Mouse (Mus musculus) midbrain, embryonic 14.5 days (tissue): ENCODE measurements around the gene P2rx6. TPM values are rescaled to one million over a fixed set of nuclear protein-coding genes. Genes with fewer than 3 reads are reported as not detected.

Experiments
- ATAC-seq: fragments of 200-750 bp; cut with Nextera tagmentation; 2 replicates; pipeline ENCODE4 v1.8.0; 2017; ENCODE audit warnings: moderate number of reproducible peaks, moderate library complexity; ENCODE audit not compliant: low FRiP score, low TSS enrichment
- DNase-seq: peaks from one replicate; pipeline ENCODE4 v3.0.0-alpha.2; 2015
- H3K27ac ChIP-seq: fragments of 300-500 bp; sonication (generic); replicated peaks from 2 replicates; pipeline ENCODE4 v1.5.1; 2014; ENCODE audit warnings: mild to moderate bottlenecking, low read depth, low read length, moderate library complexity
- H3K27me3 ChIP-seq: fragments of 300-500 bp; sonication (generic); 2 replicates; pipeline ENCODE4 v1.6.1; 2014; ENCODE audit warnings: low read length, control low read depth, mixed read lengths; ENCODE audit not compliant: control insufficient read depth, insufficient read depth
- H3K36me3 ChIP-seq: fragments of 300-500 bp; sonication (generic); 2 replicates; pipeline ENCODE4 v1.6.1; 2014; ENCODE audit warnings: low read length, control low read depth; ENCODE audit not compliant: control insufficient read depth, insufficient read depth
- H3K4me1 ChIP-seq: fragments of 300-500 bp; sonication (generic); 2 replicates; pipeline ENCODE4 v1.6.1; 2014; ENCODE audit warnings: mild to moderate bottlenecking, antibody characterized with exemption, low read length, control low read depth; ENCODE audit not compliant: control insufficient read depth, insufficient read depth
- H3K4me2 ChIP-seq: fragments of 300-500 bp; sonication (generic); 2 replicates; pipeline ENCODE4 v1.6.1; 2014; ENCODE audit warnings: mild to moderate bottlenecking, low read length, moderate library complexity
- H3K4me3 ChIP-seq: fragments of 300-500 bp; sonication (generic); replicated peaks from 2 replicates; pipeline ENCODE4 v1.5.1; 2014; ENCODE audit warnings: low read depth, low read length
- H3K9ac ChIP-seq: fragments of 300-500 bp; sonication (generic); replicated peaks from 2 replicates; pipeline ENCODE4 v1.6.1; 2014; ENCODE audit warnings: mild to moderate bottlenecking, low read length, moderate library complexity
- H3K9me3 ChIP-seq: fragments of 300-500 bp; sonication (generic); 2 replicates; pipeline ENCODE4 v1.6.1; 2016; ENCODE audit warnings: low read length, control low read depth, mixed read lengths; ENCODE audit not compliant: control insufficient read depth
- WGBS: fragments of 180-500 bp; shearing (Covaris S2); extraction: QIAGEN DNeasy Blood & Tissue Kit; methylation state at CpG from one replicate; pipeline ENCODE4 v1.1.7; 2014; 5-methylcytosine and 5-hydroxymethylcytosine counted together
- polyA plus RNA-seq: library from polyadenylated mRNA; unstranded; fragments of >200 nt; fragmentation: Nextera tagmentation; extraction: Ambion mirVana; gene quantifications from 2 replicates; pipeline ENCODE4 v1.2.1, GENCODE M21; 2014

P2rx6 gene
- polyA plus RNA-seq, 1 experiment from 2014 or later, result 1.9 TPM

- WGBS, result 70% methylated on average over 8 of the region's 8 CpGs
- Histone ChIP-seq H3K36me3 (peaks cover 79% of the 10 kb centered on the region), H3K4me2 (no peak overlapping the region), H3K27ac (no peak overlapping the region), H3K9me3 (no peaks in the 10 kb centered on the region), H3K4me1 (no peaks in the 10 kb centered on the region; the same call in 1 of the 2 replicates), H3K4me3 (no peak overlapping the region), H3K9ac (no peak overlapping the region), H3K27me3 (no peaks in the 10 kb centered on the region)
- DNase-seq (peak; percentile 77), ATAC-seq (no peak; the same call in 1 of the 2 replicates)
Measured at GRCm38 (mm10) chr16:17625488-17626268, 64.0 kb downstream of the P2rx6 start.

DNA sequence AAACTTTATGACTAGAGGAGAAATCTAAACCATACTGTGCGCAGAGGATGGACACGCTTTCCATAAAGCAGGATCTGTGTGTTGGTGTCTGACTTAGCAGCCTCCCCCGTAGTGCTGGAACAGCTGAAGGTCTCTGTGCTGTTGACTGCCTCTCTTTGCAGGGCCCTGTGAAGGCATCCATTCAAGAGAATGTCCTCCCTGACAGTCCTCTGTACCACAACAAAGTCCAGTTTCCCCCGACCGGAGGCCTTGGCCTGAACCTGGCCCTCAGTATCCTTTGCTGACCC, 64.5 kb downstream of the P2rx6 start:
- WGBS, result 97% methylated on average over 5 of the region's 5 CpGs
- H3K4me2 ChIP-seq, result no peak overlapping the region
- no peak for ATAC-seq
- DNase-seq, result no peak
- no peaks in the 10 kb centered on the region for H3K4me1 ChIP-seq
- H3K36me3 ChIP-seq, result peaks cover 82% of the 10 kb centered on the region
- no peak overlapping the region for H3K4me3 ChIP-seq
- no peak overlapping the region for H3K9ac ChIP-seq
- H3K9me3 ChIP-seq, result no peaks in the 10 kb centered on the region
- H3K27me3 ChIP-seq, result no peaks in the 10 kb centered on the region
- H3K27ac ChIP-seq, result no peak overlapping the region

Other genes starting within 250 kb of the P2rx6 start
- 0.38 and 1.5 TPM in 2 replicates for gene Serpind1, start 230.5 kb upstream of the P2rx6 start, polyA plus RNA-seq
- gene Snap29, start 155.9 kb upstream of the P2rx6 start, polyA plus RNA-seq, result 10.7 and 16.2 TPM in 2 replicates
- 65.2 and 77.6 TPM in 2 replicates for gene Pi4ka, start 155.6 kb upstream of the P2rx6 start, polyA plus RNA-seq
- 76.3 and 85.4 TPM in 2 replicates for gene Crkl, start 109.9 kb upstream of the P2rx6 start, polyA plus RNA-seq
- gene Aifm3, start 72.3 kb upstream of the P2rx6 start, polyA plus RNA-seq, result 4.4 and 4.7 TPM in 2 replicates
- 117 and 121 TPM in 2 replicates for gene Lztr1, start 53.2 kb upstream of the P2rx6 start, polyA plus RNA-seq
- gene Thap7, start 30.7 kb upstream of the P2rx6 start, polyA plus RNA-seq, result 59.5 and 62.1 TPM in 2 replicates
- 0.66 and 0.95 TPM in 2 replicates for gene Lrrc74b, start 638 bp upstream of the P2rx6 start, polyA plus RNA-seq
- gene Slc7a4, start 21.3 kb downstream of the P2rx6 start, polyA plus RNA-seq, result 25.0 and 32.4 TPM in 2 replicates
- gene Smpd4, start 57.5 kb downstream of the P2rx6 start, polyA plus RNA-seq, result 29.1 and 29.3 TPM in 2 replicates
- 9.4 and 9.6 TPM in 2 replicates for gene Ccdc74a, start 84.6 kb downstream of the P2rx6 start, polyA plus RNA-seq
- gene Med15, start 171.0 kb downstream of the P2rx6 start, polyA plus RNA-seq, result 37.2 and 39.8 TPM in 2 replicates
- 75.5 and 75.6 TPM in 2 replicates for gene Klhl22, start 197.7 kb downstream of the P2rx6 start, polyA plus RNA-seq
- 0.55 and 1.0 TPM in 2 replicates for gene Scarf2, start 235.4 kb downstream of the P2rx6 start, polyA plus RNA-seq